8 mouse cellular contexts compared by ENCODE assay signal in the genomic region with DNA sequence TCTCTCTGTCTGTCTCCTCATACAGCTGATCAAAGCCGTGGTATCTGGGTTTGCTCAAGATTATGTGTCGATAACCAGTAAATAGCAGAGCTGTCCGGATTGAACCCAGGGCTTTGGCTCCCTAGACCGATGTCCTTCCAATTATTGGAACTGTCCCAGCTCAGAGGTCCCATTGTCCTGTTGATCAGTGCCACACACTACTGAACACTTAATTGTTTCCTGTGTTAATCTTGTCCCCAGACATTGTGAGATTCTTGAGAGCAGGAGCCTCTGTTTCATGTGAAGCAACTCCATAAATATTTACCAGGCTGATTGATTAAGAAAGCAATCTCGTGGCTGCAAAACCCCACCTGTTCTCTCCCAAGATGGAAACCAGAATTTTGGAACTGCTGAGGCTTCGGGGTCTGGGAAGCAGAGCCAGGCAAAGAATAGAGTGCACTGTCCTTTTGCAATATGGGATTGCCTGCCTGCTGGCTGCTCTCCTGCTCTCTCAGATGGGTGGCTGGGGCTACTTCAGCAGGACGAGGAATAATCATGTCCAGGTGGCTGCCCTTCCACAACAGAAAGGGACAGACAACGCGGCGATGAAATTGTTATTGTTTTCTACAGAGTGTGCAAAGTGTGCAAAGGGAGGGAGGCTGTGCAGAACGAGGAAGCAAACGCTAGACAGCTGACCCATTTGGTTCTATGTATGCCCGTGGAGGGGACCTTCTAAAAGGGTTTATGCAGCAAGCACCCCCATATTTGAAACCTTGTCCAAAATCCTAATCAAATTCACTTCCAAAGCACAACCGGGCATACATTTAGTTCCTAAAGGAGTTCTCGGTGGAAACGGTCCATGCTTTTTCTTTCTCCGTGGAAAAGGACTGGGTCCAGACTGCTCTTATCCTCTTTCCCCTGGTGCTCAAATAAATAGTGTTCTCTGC. TPM values are rescaled to one million over a fixed set of nuclear protein-coding genes. Genes with fewer than 3 reads are reported as not detected.
DNase-seq lines count a peak whose midpoint lies in the region; ATAC-seq lines count a peak whose summit lies in the region.

No protein-coding gene starts in this region.

- no peaks in the 10 kb centered on the region for H3K36me3 ChIP-seq in forebrain, embryonic 15.5 days
- peaks cover 12% of the 10 kb centered on the region; the same call in 1 of the 2 replicates for H3K36me3 ChIP-seq in kidney, embryonic 14.5 days (ENCODE audit: control insufficient read depth, insufficient read depth, low read length)
- no peaks in the 10 kb centered on the region for H3K36me3 ChIP-seq in midbrain, embryonic 11.5 days (ENCODE audit: control insufficient read depth, insufficient read depth, low read length)

- H3K9me3 ChIP-seq in forebrain, embryonic 15.5 days: no peaks in the 10 kb centered on the region
- H3K9me3 ChIP-seq in kidney, embryonic 14.5 days (ENCODE audit: control insufficient read depth, low read length): no peaks in the 10 kb centered on the region
- no peaks in the 10 kb centered on the region for H3K9me3 ChIP-seq in midbrain, embryonic 11.5 days (ENCODE audit: control insufficient read depth, low read length)

- no peak for ATAC-seq in forebrain, embryonic 15.5 days (replicated peaks)
- ATAC-seq in kidney, embryonic 14.5 days (ENCODE audit: low FRiP score, low TSS enrichment): no peak
- ATAC-seq in midbrain, embryonic 11.5 days (ENCODE audit: low FRiP score): no peak
- no peak for ATAC-seq in frontal cortex, adult (ENCODE audit: low TSS enrichment)

- WGBS in forebrain, embryonic 15.5 days: 16% methylated on average over 17 of the region's 17 CpGs
- 9% methylated on average over 17 of the region's 17 CpGs for WGBS in kidney, embryonic 14.5 days
- WGBS in midbrain, embryonic 11.5 days: 4% methylated on average over 17 of the region's 17 CpGs

- H3K9ac ChIP-seq in forebrain, embryonic 15.5 days (replicated peaks): no peak overlapping the region
- peak overlapping the region; percentile 55 for H3K9ac ChIP-seq in kidney, embryonic 14.5 days (ENCODE audit: low read depth, low read length)
- H3K9ac ChIP-seq in midbrain, embryonic 11.5 days (ENCODE audit: low read length): peak overlapping the region; percentile 46

- peaks cover 25% of the 10 kb centered on the region for H3K27me3 ChIP-seq in forebrain, embryonic 15.5 days
- no peaks in the 10 kb centered on the region for H3K27me3 ChIP-seq in kidney, embryonic 14.5 days (ENCODE audit: control insufficient read depth, insufficient read depth, low read length)
- no peaks in the 10 kb centered on the region for H3K27me3 ChIP-seq in midbrain, embryonic 11.5 days (ENCODE audit: control insufficient read depth, insufficient read depth, low read length)

- H3K27ac ChIP-seq in forebrain, embryonic 15.5 days (replicated peaks): peak overlapping the region; percentile 16
- H3K27ac ChIP-seq in kidney, embryonic 14.5 days (ENCODE audit: low read depth, low read length): peak overlapping the region; percentile 100
- H3K27ac ChIP-seq in midbrain, embryonic 11.5 days (ENCODE audit: low read depth, low read length): peak overlapping the region; percentile 84

- intact Hi-C loops in left cerebral cortex, postnatal 4 days (cut with DNase I): no loop called here

- H3K4me2 ChIP-seq in forebrain, embryonic 15.5 days (replicated peaks): peak overlapping the region; percentile 81; the same call in 1 of the 2 replicates
- H3K4me2 ChIP-seq in kidney, embryonic 14.5 days (replicated peaks; ENCODE audit: low read depth, low read length): peak overlapping the region; percentile 38
- H3K4me2 ChIP-seq in midbrain, embryonic 11.5 days: peak overlapping the region; percentile 72

- H3K4me1 ChIP-seq in forebrain, embryonic 15.5 days: peaks cover 54% of the 10 kb centered on the region
- H3K4me1 ChIP-seq in kidney, embryonic 14.5 days (ENCODE audit: control insufficient read depth, insufficient read depth, low read length): peaks cover 49% of the 10 kb centered on the region
- H3K4me1 ChIP-seq in midbrain, embryonic 11.5 days (ENCODE audit: control insufficient read depth, insufficient read depth, low read length): peaks cover 59% of the 10 kb centered on the region

- peak; percentile 57 for DNase-seq in embryo, embryonic 11 days
- DNase-seq in midbrain, embryonic 11.5 days (ENCODE audit: low spot score, missing footprints): peak; percentile 93
- DNase-seq in left cerebral cortex, postnatal 4 days: no peak
- no peak for DNase-seq in spleen, postnatal 14 days (ENCODE audit: low spot score in 2 of 2)
- DNase-seq in ovary, postnatal 36 days (ENCODE audit: low spot score): no peak

- H3K4me3 ChIP-seq in forebrain, embryonic 15.5 days: no peak overlapping the region
- peak overlapping the region; percentile 87 for H3K4me3 ChIP-seq in kidney, embryonic 14.5 days (ENCODE audit: low read length)
- H3K4me3 ChIP-seq in midbrain, embryonic 11.5 days (ENCODE audit: low read depth, low read length): peak overlapping the region; percentile 81; the same call in 1 of the 2 replicates

RNA-seq across cellular contexts. Expression of a gene that starts 0.8 kb away (rescaled TPM):
- 87.3 and 98.1 TPM in 2 replicates for polyA plus RNA-seq in forebrain, embryonic 15.5 days (2015; fragmentation: Nextera tagmentation; extraction: Ambion mirVana)
- 848 and 979 TPM in 2 replicates for polyA plus RNA-seq in kidney, embryonic 14.5 days (2014; fragmentation: Nextera tagmentation; extraction: Ambion mirVana)
- 500 and 543 TPM in 2 replicates for polyA plus RNA-seq in midbrain, embryonic 11.5 days (2014; fragmentation: Nextera tagmentation; extraction: Ambion mirVana)
- total RNA-seq in left cerebral cortex, postnatal 4 days (2021): 10 to 100 TPM; 50.9 to 52.7 TPM

RNA-seq across cellular contexts. Expression of a gene that starts 29.7 kb away (rescaled TPM):
- 5.4 and 6.0 TPM in 2 replicates for polyA plus RNA-seq in forebrain, embryonic 15.5 days (2015; fragmentation: Nextera tagmentation; extraction: Ambion mirVana)
- polyA plus RNA-seq in kidney, embryonic 14.5 days (2014; fragmentation: Nextera tagmentation; extraction: Ambion mirVana): 5.7 and 6.0 TPM in 2 replicates
- polyA plus RNA-seq in midbrain, embryonic 11.5 days (2014; fragmentation: Nextera tagmentation; extraction: Ambion mirVana): 6.8 and 8.0 TPM in 2 replicates
- total RNA-seq in left cerebral cortex, postnatal 4 days (2021): 1 to 10 TPM; 1.4 to 1.5 TPM

Comparison
In these comparisons a context has a peak if more than half of its experiments do, and no peak if none do; other contexts are left out.
1. DNase-seq: peak in embryo, embryonic 11 days (single experiment) and midbrain, embryonic 11.5 days (single experiment); none in left cerebral cortex, postnatal 4 days (single experiment), spleen, postnatal 14 days (0 of 2) and ovary, postnatal 36 days (single experiment).
2. H3K27ac ChIP-seq: peak in every context shown above with its lines; median percentile 100 in kidney, embryonic 14.5 days; 84 in midbrain, embryonic 11.5 days; 16 in forebrain, embryonic 15.5 days.
3. Peak in every context shown above with its lines, with median percentiles within 50 percentile points of each other: H3K4me2 ChIP-seq.